Mouse (Mus musculus) embryo, embryonic 11.5 days (tissue): ENCODE measurements at regions not wholly inside any gene's neighbourhood (a gene's known extent, or its start where the extent isn't known, plus 50 kb on each side); places are given as distances from the start of the nearest gene placed in this dataset.

Experiments used
- DNase-seq: peaks from one replicate; pipeline ENCODE4 v3.0.0-alpha.2; 2012; ENCODE audit warnings: low read depth, low spot score

- no peak for DNase-seq
Observed at GRCm38 (mm10) chr13:83214811-83215210, 289.0 kb upstream of the Mef2c start.

- no peak for DNase-seq
Observed at GRCm38 (mm10) chr13:83216454-83216853, 287.4 kb upstream of the Mef2c start.

- no peak for DNase-seq
Observed at GRCm38 (mm10) chr13:83252452-83252851, 251.4 kb upstream of the Mef2c start.

- DNase-seq = no peak
Observed at GRCm38 (mm10) chr13:83266591-83266990, 237.2 kb upstream of the Mef2c start.

GRCm38 (mm10) chr13:83268663-83269062 lies 235.2 kb upstream of the Mef2c start:
- no peak for DNase-seq

GRCm38 (mm10) chr13:83278695-83279094 lies 225.1 kb upstream of the Mef2c start:
- DNase-seq = no peak

GRCm38 (mm10) chr13:83307696-83308095 lies 196.1 kb upstream of the Mef2c start:
- no peak for DNase-seq

GRCm38 (mm10) chr13:83328488-83328887 lies 175.3 kb upstream of the Mef2c start:
- no peak for DNase-seq

- DNase-seq = no peak
Observed at GRCm38 (mm10) chr13:83333728-83334127, 170.1 kb upstream of the Mef2c start.

- no peak for DNase-seq
Observed at GRCm38 (mm10) chr13:83344611-83345319, 159.1 kb upstream of the Mef2c start.

- DNase-seq = no peak
Observed at GRCm38 (mm10) chr13:83355341-83355740, 148.5 kb upstream of the Mef2c start.

GRCm38 (mm10) chr13:83360529-83360928 lies 143.3 kb upstream of the Mef2c start:
- DNase-seq = no peak

- DNase-seq = no peak
Observed at GRCm38 (mm10) chr13:83376097-83376797, 127.6 kb upstream of the Mef2c start.

GRCm38 (mm10) chr13:83378644-83379043 lies 125.2 kb upstream of the Mef2c start:
- DNase-seq = no peak

- DNase-seq = no peak
Observed at GRCm38 (mm10) chr13:83382609-83383008, 121.2 kb upstream of the Mef2c start.

- DNase-seq = no peak
Observed at GRCm38 (mm10) chr13:83394773-83395172, 109.1 kb upstream of the Mef2c start.

GRCm38 (mm10) chr13:83399381-83399780 lies 104.5 kb upstream of the Mef2c start:
- DNase-seq = no peak

- DNase-seq = no peak
Observed at GRCm38 (mm10) chr13:83439619-83440436, 64.0 kb upstream of the Mef2c start.

GRCm38 (mm10) chr13:83444277-83444676 lies 59.6 kb upstream of the Mef2c start:
- no peak for DNase-seq

GRCm38 (mm10) chr13:83450820-83451219 lies 53.0 kb upstream of the Mef2c start:
- DNase-seq = peak; percentile 38

GRCm38 (mm10) chr13:83452987-83453386 lies 50.8 kb upstream of the Mef2c start:
- no peak for DNase-seq
